Mouse (Mus musculus) spleen, adult 2 months (tissue): ENCODE measurements around the gene Pigu.

Experiments used
- CTCF ChIP-seq: fragments of 200-500 bp; IDR thresholded peaks from 2 replicates; pipeline ENCODE4 v1.5.1; 2011; ENCODE audit warnings: mild to moderate bottlenecking, inconsistent platforms; ENCODE audit not compliant: insufficient read depth, insufficient read length, insufficient replicate concordance; ENCODE audit errors: extremely low read depth
- POLR2A ChIP-seq: fragments of 200-500 bp; IDR thresholded peaks from 2 replicates; pipeline ENCODE4 v1.6.1; 2011; ENCODE audit warnings: low read depth, low read length, inconsistent platforms

DNA sequence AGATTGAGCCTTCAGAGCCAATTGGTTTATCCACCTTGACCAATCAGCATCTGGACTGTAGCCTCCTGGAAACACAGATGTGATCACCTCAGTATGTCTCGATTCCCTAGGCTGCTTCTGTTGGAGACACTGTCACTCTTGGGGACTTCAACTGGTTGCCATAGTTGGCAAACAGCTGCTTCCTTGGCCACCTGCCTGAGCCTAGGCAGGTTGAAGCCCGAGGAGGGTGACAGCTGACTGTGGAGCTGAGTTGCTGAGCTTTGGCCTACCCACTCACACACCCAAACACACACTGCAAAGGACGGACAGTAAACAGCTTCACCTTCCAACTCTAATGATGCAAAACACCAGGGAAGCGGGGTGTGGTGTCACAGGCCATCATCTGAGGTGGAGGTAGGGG, 73.4 kb downstream of the Pigu start:
- TF ChIP-seq CTCF (no peak), POLR2A (no peak)
